Mouse (Mus musculus) adrenal gland, adult 8-10 months (tissue): ENCODE results near the gene Olfr593. TPM values are rescaled to one million over a fixed set of nuclear protein-coding genes. Genes with fewer than 3 reads are reported as not detected.
"Not testable (repeated sequence)": the region's sequence is repeated elsewhere in the genome, so short reads cannot be mapped to it uniquely, and the experiment has no call there.

Source experiments
- DNase-seq: peaks from one replicate; pipeline ENCODE4 v3.0.0; 2022
- microRNA-seq, 2 experiments: library from miRNA; unstranded; fragments of <30 nt; microRNA quantifications; one replicate each; pipeline ENCODE4 v1.2.0; 2022
- total RNA-seq, 4 experiments: library from RNA; stranded (reverse); gene quantifications; 2 replicates each; pipeline ENCODE4 v1.2.4; 2022

The Olfr593 gene
- total RNA-seq, result not detected

DNA sequence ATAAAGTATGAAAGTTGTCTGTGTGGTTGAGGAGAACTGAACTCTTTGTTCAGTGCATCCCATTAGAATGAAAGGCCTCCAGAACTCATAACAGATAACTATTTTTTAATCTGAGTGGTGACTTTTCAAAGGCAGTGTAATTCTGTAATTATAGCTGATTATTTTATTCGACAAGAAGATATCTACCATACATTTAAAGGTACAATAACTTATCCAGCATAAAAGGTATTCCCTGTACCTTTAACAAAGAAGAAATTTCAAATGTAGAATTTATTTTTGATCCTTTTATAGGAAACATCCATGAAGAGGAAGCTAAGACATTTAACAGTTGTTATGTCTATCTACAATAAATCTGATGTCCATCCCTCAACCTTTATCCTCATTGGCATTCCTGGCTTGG is at the start of gene Olfr593:
Gene Olfr593, plus strand, starts transcription at position 301 of the 400 bp plus-strand sequence.
- no peak for DNase-seq

DNA sequence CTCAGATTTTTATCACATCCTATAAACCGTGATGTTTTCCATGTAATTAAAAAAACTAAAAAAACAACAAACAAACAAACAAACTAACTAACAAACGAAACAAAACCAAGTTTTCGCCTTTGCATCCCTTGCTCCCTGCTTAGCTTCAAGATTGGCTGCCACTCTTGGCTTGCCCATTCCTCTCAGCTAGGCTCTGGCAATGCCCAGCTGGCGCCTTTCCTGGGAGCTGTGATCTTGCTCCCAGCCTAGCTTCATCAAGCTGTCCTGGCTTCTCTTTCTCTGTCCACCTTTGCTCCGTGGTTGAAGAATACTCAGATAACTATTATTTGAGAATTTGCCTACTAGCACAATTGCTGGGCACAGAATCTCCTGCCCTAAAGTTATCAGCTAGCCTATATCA is 42.0 kb upstream of the Olfr593 start:
- DNase-seq, result no peak

DNA sequence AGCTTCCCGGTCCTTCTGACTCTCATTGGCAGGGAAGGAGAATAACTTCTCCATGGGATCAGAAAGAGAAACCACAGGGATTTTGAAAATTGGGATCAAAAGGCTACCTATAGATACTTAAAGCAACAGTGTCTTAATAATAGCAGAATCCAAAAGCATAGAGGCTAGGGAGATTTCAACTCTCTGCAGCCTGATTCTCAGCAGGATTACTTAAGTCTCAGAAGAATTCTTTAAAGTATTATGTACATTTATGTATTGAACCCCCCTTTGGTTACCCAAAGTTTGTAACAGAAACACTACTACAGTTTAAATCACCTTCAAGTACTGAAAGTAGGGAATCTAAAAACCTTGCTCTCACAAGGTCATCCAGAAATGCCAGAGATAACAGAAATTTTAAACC is 33.4 kb upstream of the Olfr593 start, which contains the start of gene Olfr591:
Gene Olfr591, minus strand, starts transcription at position 101 of the 400 bp plus-strand sequence.
- no peak for DNase-seq

DNA sequence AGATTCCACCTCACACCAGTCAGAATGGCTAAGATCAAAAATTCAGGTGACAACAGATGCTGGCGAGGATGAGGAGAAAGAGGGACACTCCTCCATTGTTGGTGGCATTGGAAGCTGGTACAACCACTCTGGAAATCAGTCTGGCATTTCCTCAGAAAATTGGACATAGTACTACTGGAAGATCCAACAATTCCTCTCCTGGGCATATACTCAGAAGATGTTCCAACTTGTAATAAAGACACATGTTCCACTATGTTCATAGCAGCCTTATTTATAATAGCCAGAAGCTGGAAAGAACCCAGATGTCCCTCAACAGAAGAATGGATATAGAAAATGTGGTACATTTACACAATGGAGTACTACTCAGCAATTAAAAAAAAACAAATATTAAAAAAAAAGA is 27.2 kb upstream of the Olfr593 start, which contains the start of gene Olfr592:
Gene Olfr592, plus strand, starts transcription at position 301 of the 400 bp plus-strand sequence.
- not testable (repeated sequence) for DNase-seq

DNA sequence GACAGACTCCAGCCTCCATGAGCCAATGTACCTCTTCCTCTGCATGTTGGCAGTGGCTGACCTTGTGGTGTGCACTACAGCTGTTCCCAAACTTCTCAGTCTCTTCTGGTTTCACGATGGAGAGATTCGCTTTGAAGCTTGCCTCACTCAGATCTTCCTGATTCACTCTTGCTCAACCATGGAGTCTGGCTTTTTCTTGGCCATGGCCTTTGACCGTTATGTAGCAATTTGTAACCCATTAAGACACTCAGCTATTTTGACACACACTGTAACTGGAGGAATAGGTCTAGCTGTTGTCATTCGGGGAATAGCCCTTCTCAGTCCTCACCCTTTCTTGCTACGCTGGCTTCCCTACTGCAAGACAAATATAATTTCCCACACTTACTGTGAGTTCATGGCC is 388 bp downstream of the Olfr593 start:
- DNase-seq, result not testable (repeated sequence)

DNA sequence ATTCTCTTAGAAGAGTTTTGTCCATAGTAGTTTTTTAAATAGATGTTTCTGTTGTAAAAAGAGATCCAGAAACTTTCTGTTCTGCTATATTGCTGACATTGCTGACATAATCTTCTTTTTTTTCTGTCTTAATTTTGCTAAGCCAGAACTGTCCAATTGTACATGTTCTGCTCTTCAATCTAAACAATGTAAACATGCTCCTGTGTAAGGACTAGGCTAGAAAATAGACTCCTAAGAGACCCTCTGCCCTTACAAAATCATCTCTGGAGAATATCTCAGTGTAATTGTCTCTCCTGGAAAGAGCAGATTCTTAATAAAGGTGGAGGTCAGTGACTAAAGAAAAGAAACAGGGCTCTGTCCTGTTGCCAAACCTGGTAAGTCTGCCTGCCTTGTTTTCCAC is 5.0 kb downstream of the Olfr593 start, which contains the start of gene Olfr594:
Gene Olfr594, plus strand, starts transcription at position 301 of the 400 bp plus-strand sequence.
- no peak for DNase-seq

DNA sequence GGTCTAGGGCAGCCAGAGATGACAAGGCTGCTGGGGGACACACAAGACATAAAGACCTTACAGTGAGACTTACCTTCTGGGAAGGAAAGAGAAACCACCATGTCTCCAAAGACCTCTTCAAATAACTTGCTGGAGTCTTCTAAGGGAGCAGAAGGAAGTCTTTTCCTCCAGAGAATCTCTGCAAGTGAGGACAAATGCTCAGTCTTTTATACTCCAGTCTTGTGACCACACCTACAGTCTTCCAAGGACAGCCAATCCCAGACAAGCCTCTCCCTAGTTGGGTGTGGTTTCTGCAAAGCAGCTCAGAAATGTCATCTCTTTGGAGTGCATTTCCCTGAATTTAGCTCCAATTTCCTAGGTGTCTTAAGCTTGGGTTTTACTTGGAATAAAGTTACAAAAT is 40.7 kb downstream of the Olfr593 start, which contains the start of gene Usp17ld:
Gene Usp17ld, minus strand, starts transcription at position 101 of the 400 bp plus-strand sequence.
- not testable (repeated sequence) for DNase-seq

Small RNA genes within 50 kb of the gene (microRNA-seq; reads per million reads assigned to microRNA genes)
- 0 reads per million in 2 experiments for gene Gm25171

Other genes starting within 250 kb of the Olfr593 start
- gene Olfr576, start 249.2 kb upstream of the Olfr593 start, total RNA-seq, result not detected
- gene Olfr577, start 235.9 kb upstream of the Olfr593 start, total RNA-seq, result not detected
- not detected for gene Olfr578, start 222.5 kb upstream of the Olfr593 start, total RNA-seq
- gene Olfr582, start 173.8 kb upstream of the Olfr593 start, total RNA-seq, result not detected
- not detected for gene Olfr583, start 160.6 kb upstream of the Olfr593 start, total RNA-seq
- gene Olfr584, start 130.0 kb upstream of the Olfr593 start, total RNA-seq, result not detected
- not detected for gene Olfr585, start 114.1 kb upstream of the Olfr593 start, total RNA-seq
- not detected for gene Olfr586, start 86.2 kb upstream of the Olfr593 start, total RNA-seq
- not detected for gene Olfr588-ps1, start 71.0 kb upstream of the Olfr593 start, total RNA-seq
- gene Olfr589, start 55.5 kb upstream of the Olfr593 start, total RNA-seq, result not detected
- not detected for gene Olfr591, start 33.5 kb upstream of the Olfr593 start, total RNA-seq
- not detected for gene Olfr592, start 27.1 kb upstream of the Olfr593 start, total RNA-seq
- gene Olfr594, start 5.1 kb downstream of the Olfr593 start, total RNA-seq, result not detected
- not detected for gene Usp17ld, start 40.6 kb downstream of the Olfr593 start, total RNA-seq
- gene Olfr596, start 93.8 kb downstream of the Olfr593 start, total RNA-seq, result not detected
- not detected for gene Olfr597, start 104.5 kb downstream of the Olfr593 start, total RNA-seq
- not detected for gene Olfr598, start 111.7 kb downstream of the Olfr593 start, total RNA-seq
- gene Olfr599, start 124.1 kb downstream of the Olfr593 start, total RNA-seq, result not detected
- not detected for gene Olfr600, start 137.8 kb downstream of the Olfr593 start, total RNA-seq
- not detected for gene Olfr601, start 150.8 kb downstream of the Olfr593 start, total RNA-seq
- not detected for gene Olfr603, start 174.3 kb downstream of the Olfr593 start, total RNA-seq
- gene Usp17lc, start 203.2 kb downstream of the Olfr593 start, total RNA-seq, result not detected
- not detected for gene Olfr605, start 233.6 kb downstream of the Olfr593 start, total RNA-seq
- gene Olfr606, start 237.2 kb downstream of the Olfr593 start, total RNA-seq, result not detected